Mouse (Mus musculus) right cerebral cortex, adult 18-20 months (tissue): ENCODE results near the gene Tmem86a.

Source experiments
- DNase-seq: peaks from one replicate; pipeline ENCODE4 v3.0.0; 2022; ENCODE audit warnings: mixed read lengths

The Tmem86a gene

GRCm38 (mm10) chr7:47077451-47077850 is 27.1 kb downstream of the Tmem86a start:
- no peak for DNase-seq

GRCm38 (mm10) chr7:47080868-47081267 is 30.5 kb downstream of the Tmem86a start:
- no peak for DNase-seq

- peak; percentile 60 for DNase-seq
These were observed 30.9 kb downstream of the Tmem86a start for GRCm38 (mm10) chr7:47081277-47081676.

- no peak for DNase-seq
These were observed 34.7 kb downstream of the Tmem86a start for GRCm38 (mm10) chr7:47085075-47085474.

- DNase-seq = no peak
These were observed 43.5 kb downstream of the Tmem86a start for GRCm38 (mm10) chr7:47093935-47094334.

GRCm38 (mm10) chr7:47094969-47095368 is 44.6 kb downstream of the Tmem86a start:
- DNase-seq = no peak

GRCm38 (mm10) chr7:47098044-47098443 is 47.6 kb downstream of the Tmem86a start:
- DNase-seq = peak; percentile 78

- no peak for DNase-seq
These were observed 48.9 kb downstream of the Tmem86a start for GRCm38 (mm10) chr7:47099306-47099705.

- DNase-seq = no peak
These were observed 50.2 kb downstream of the Tmem86a start for GRCm38 (mm10) chr7:47100615-47101014.

- no peak for DNase-seq
These were observed 52.6 kb downstream of the Tmem86a start for GRCm38 (mm10) chr7:47102970-47103369.

- no peak for DNase-seq
These were observed 53.4 kb downstream of the Tmem86a start for GRCm38 (mm10) chr7:47103671-47104414.
